Mouse (Mus musculus) testis, adult 2 months (tissue): ENCODE measurements around the gene Tmem237.

Experiments
- CTCF ChIP-seq: fragments of 200-500 bp; IDR thresholded peaks from 2 replicates; pipeline ENCODE4 v1.5.1; 2012; ENCODE audit warnings: low read depth, mild to moderate bottlenecking, inconsistent platforms, low read length, moderate library complexity; ENCODE audit not compliant: control insufficient read depth, insufficient read depth, insufficient replicate concordance
- POLR2A ChIP-seq: fragments of 200-500 bp; IDR thresholded peaks from 2 replicates; pipeline ENCODE4 v1.6.1; 2012; ENCODE audit warnings: low read depth, mild to moderate bottlenecking, inconsistent platforms, low read length, moderate library complexity; ENCODE audit not compliant: control insufficient read depth

DNA sequence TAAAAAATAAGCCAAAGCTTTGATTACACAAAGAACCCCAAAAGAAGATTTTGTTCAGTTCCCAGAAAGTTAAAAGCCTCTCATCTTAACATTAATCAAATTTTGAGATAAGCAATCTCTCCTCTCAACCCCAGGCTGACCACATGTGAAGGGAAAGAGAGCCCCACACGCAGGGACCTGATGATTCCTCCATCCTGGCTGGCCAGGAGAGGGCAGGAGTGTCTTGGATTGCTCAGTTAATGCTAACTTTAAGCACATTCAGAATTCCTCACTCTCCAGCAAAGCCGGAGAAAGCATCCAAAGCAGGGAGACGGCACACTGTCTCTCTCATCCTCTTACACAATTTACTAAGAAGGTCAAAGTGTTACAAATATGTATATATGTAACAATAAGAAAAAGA, 52.2 kb downstream of the Tmem237 start:
- TF ChIP-seq POLR2A (no peak), CTCF (peak; percentile 24; the same call in 1 of the 2 replicates)
